Mouse (Mus musculus) adrenal gland, adult 8-10 months (tissue): ENCODE measurements around the gene Ybx2. TPM values are rescaled to one million over a fixed set of nuclear protein-coding genes. Genes with fewer than 3 reads are reported as not detected.
"Not testable (repeated sequence)": the region's sequence is repeated elsewhere in the genome, so short reads cannot be mapped to it uniquely, and the experiment has no call there.

Experiments used
- DNase-seq: peaks from one replicate; pipeline ENCODE4 v3.0.0; 2022
- total RNA-seq, 4 experiments: library from RNA; stranded (reverse); gene quantifications; 2 replicates each; pipeline ENCODE4 v1.2.4; 2022

Ybx2 gene
- total RNA-seq, 4 experiments from 2014 or later, result 6.3 to 13.9 (median 11.8) TPM

GRCm38 (mm10) chr11:69936714-69937347 lies 1.2 kb downstream of the Ybx2 start:
- no peak for DNase-seq

- no peak for DNase-seq
Measured at GRCm38 (mm10) chr11:69937385-69937784, 1.8 kb downstream of the Ybx2 start.

GRCm38 (mm10) chr11:69937834-69938233 lies 2.2 kb downstream of the Ybx2 start:
- DNase-seq, result no peak

GRCm38 (mm10) chr11:69938401-69938979 lies 2.9 kb downstream of the Ybx2 start:
- DNase-seq, result no peak

- DNase-seq, result no peak
Measured at GRCm38 (mm10) chr11:69939181-69939580, 3.6 kb downstream of the Ybx2 start.

GRCm38 (mm10) chr11:69939731-69940130 lies 4.1 kb downstream of the Ybx2 start:
- no peak for DNase-seq

- no peak for DNase-seq
Measured at GRCm38 (mm10) chr11:69940962-69941361, 5.4 kb downstream of the Ybx2 start.

GRCm38 (mm10) chr11:69945216-69945615 lies 9.6 kb downstream of the Ybx2 start:
- peak; percentile 64 for DNase-seq

GRCm38 (mm10) chr11:69945997-69946891 lies 10.6 kb downstream of the Ybx2 start:
- DNase-seq, result no peak

GRCm38 (mm10) chr11:69947337-69948065 lies 11.9 kb downstream of the Ybx2 start:
- no peak for DNase-seq

- peak; percentile 88 for DNase-seq
Measured at GRCm38 (mm10) chr11:69948066-69948762, 12.6 kb downstream of the Ybx2 start, which contains the start of gene Slc2a4. Gene Slc2a4, minus strand, starts transcription at chr11:69948188.

- peak; percentile 82 for DNase-seq
Measured at GRCm38 (mm10) chr11:69948763-69949150, 13.2 kb downstream of the Ybx2 start.

- no peak for DNase-seq
Measured at GRCm38 (mm10) chr11:69950807-69951459, 15.3 kb downstream of the Ybx2 start.

- DNase-seq, result no peak
Measured at GRCm38 (mm10) chr11:69952274-69952673, 16.7 kb downstream of the Ybx2 start.

GRCm38 (mm10) chr11:69953267-69953915 lies 17.8 kb downstream of the Ybx2 start:
- DNase-seq, result no peak

- not testable (repeated sequence) for DNase-seq
Measured at GRCm38 (mm10) chr11:69955618-69956017, 20.0 kb downstream of the Ybx2 start.

- DNase-seq, result no peak
Measured at GRCm38 (mm10) chr11:69956218-69956617, 20.6 kb downstream of the Ybx2 start.

- no peak for DNase-seq
Measured at GRCm38 (mm10) chr11:69960616-69961015, 25.0 kb downstream of the Ybx2 start.

GRCm38 (mm10) chr11:69961841-69962240 lies 26.2 kb downstream of the Ybx2 start:
- DNase-seq, result no peak

GRCm38 (mm10) chr11:69964650-69965270 lies 29.2 kb downstream of the Ybx2 start, which contains the start of gene Cldn7:
Gene Cldn7, plus strand, starts transcription at chr11:69964779.
- no peak for DNase-seq
